Mouse (Mus musculus) thymus, adult 2 months (tissue): Measurements from ENCODE around the gene Tagln3. TPM values are rescaled to one million over a fixed set of nuclear protein-coding genes. Genes with fewer than 3 reads are reported as not detected.

ENCODE experiments used
- DNase-seq: peaks from one replicate; pipeline ENCODE4 v3.0.0; 2021
- H3K27ac ChIP-seq: fragments of 200-500 bp; 2 replicates; pipeline ENCODE4 v1.5.1; 2012; ENCODE audit warnings: low read length, control low read depth; ENCODE audit not compliant: control insufficient read depth, insufficient read depth
- H3K27me3 ChIP-seq: fragments of 200-500 bp; 2 replicates; pipeline ENCODE4 v1.6.1; 2012; ENCODE audit warnings: mild to moderate bottlenecking, low read length, moderate library complexity, mixed read lengths; ENCODE audit not compliant: control insufficient read depth, insufficient read depth
- H3K36me3 ChIP-seq: fragments of 200-500 bp; 2 replicates; pipeline ENCODE4 v1.6.1; 2012; ENCODE audit warnings: mild to moderate bottlenecking, low read length, moderate library complexity; ENCODE audit not compliant: control insufficient read depth, insufficient read depth
- H3K4me1 ChIP-seq: fragments of 200-500 bp; replicated peaks from 2 replicates; pipeline ENCODE4 v1.6.1; 2012; ENCODE audit warnings: low read length; ENCODE audit not compliant: control insufficient read depth, insufficient read depth
- H3K4me3 ChIP-seq: fragments of 200-500 bp; 2 replicates; pipeline ENCODE4 v1.5.1; 2012; ENCODE audit warnings: mild to moderate bottlenecking, low read length, control low read depth, moderate library complexity; ENCODE audit not compliant: control insufficient read depth, insufficient read depth
- CTCF ChIP-seq: fragments of 200-500 bp; IDR thresholded peaks from 2 replicates; pipeline ENCODE4 v1.5.1; 2012; ENCODE audit warnings: mild to moderate bottlenecking, control low read depth, low read length, moderate library complexity, borderline replicate concordance; ENCODE audit not compliant: control insufficient read depth, poor library complexity, insufficient read depth; ENCODE audit errors: extremely low read depth
- POLR2A ChIP-seq: fragments of 200-500 bp; IDR thresholded peaks from 2 replicates; pipeline ENCODE4 v1.6.1; 2012; ENCODE audit warnings: mild to moderate bottlenecking, low read length, control low read depth, moderate library complexity; ENCODE audit not compliant: control insufficient read depth, poor library complexity, insufficient read depth; ENCODE audit errors: extremely low read depth
- WGBS: fragments of 180-500 bp; shearing (Covaris S2); methylation state at CpG from one replicate; pipeline ENCODE4 v1.1.7; 2018; 5-methylcytosine and 5-hydroxymethylcytosine counted together
- polyA plus RNA-seq: library from polyadenylated mRNA; depleted of rRNA; stranded (reverse); fragments of >200 nt; gene quantifications from 2 replicates; pipeline ENCODE4 v1.2.3, GENCODE M21; 2012

Gene Tagln3
- polyA plus RNA-seq, 1 experiment = 1.2 TPM

- Histone ChIP-seq H3K27ac (no peak overlapping the region), H3K36me3 (no peaks in the 10 kb centered on the region), H3K27me3 (no peaks in the 10 kb centered on the region; the same call in 1 of the 2 replicates), H3K4me1 (peaks cover 11% of the 10 kb centered on the region), H3K4me3 (no peak overlapping the region)
- TF ChIP-seq POLR2A (no peak), CTCF (no peak)
- WGBS = 74% methylated on average over 3 of the region's 3 CpGs
- no peak for DNase-seq
Observed at GRCm38 (mm10) chr16:45722460-45722951, 1.9 kb downstream of the Tagln3 start.

- DNase-seq = no peak
- no peak overlapping the region for H3K4me3 ChIP-seq
- no peak overlapping the region for H3K27ac ChIP-seq
- H3K36me3 ChIP-seq = no peaks in the 10 kb centered on the region
- WGBS = 92% methylated on average over 10 of the region's 10 CpGs
- H3K4me1 ChIP-seq = peaks cover 11% of the 10 kb centered on the region
- TF ChIP-seq CTCF (no peak), POLR2A (no peak)
- H3K27me3 ChIP-seq = no peaks in the 10 kb centered on the region; the same call in 1 of the 2 replicates
Observed at GRCm38 (mm10) chr16:45720022-45720630, 4.3 kb downstream of the Tagln3 start.

GRCm38 (mm10) chr16:45718296-45718695, 6.1 kb downstream of the Tagln3 start:
- no peaks in the 10 kb centered on the region for H3K4me1 ChIP-seq
- H3K27me3 ChIP-seq = no peaks in the 10 kb centered on the region
- TF ChIP-seq POLR2A (no peak), CTCF (no peak)
- no peaks in the 10 kb centered on the region for H3K36me3 ChIP-seq
- H3K4me3 ChIP-seq = no peak overlapping the region
- no peak overlapping the region for H3K27ac ChIP-seq
- WGBS = 95% methylated on average over 4 of the region's 4 CpGs
- no peak for DNase-seq

GRCm38 (mm10) chr16:45714489-45715150, 9.8 kb downstream of the Tagln3 start:
- DNase-seq = no peak
- H3K27me3 ChIP-seq = no peaks in the 10 kb centered on the region
- H3K36me3 ChIP-seq = no peaks in the 10 kb centered on the region
- H3K27ac ChIP-seq = no peak overlapping the region
- H3K4me1 ChIP-seq = no peaks in the 10 kb centered on the region
- TF ChIP-seq POLR2A = no peak
- no peak for TF ChIP-seq CTCF
- H3K4me3 ChIP-seq = no peak overlapping the region
- 85% methylated on average over 5 of the region's 5 CpGs for WGBS

- Histone ChIP-seq H3K4me1 (no peaks in the 10 kb centered on the region), H3K27me3 (no peaks in the 10 kb centered on the region), H3K27ac (no peak overlapping the region), H3K36me3 (no peaks in the 10 kb centered on the region), H3K4me3 (no peak overlapping the region)
- TF ChIP-seq POLR2A (no peak), CTCF (no peak)
- no peak for DNase-seq
- 83% methylated on average over 1 of the region's 1 CpGs for WGBS
Observed at GRCm38 (mm10) chr16:45713878-45714277, 10.5 kb downstream of the Tagln3 start.

- H3K27me3 ChIP-seq = no peaks in the 10 kb centered on the region
- H3K27ac ChIP-seq = no peak overlapping the region
- TF ChIP-seq CTCF = no peak
- TF ChIP-seq POLR2A = no peak
- no peak for DNase-seq
- 91% methylated on average over 5 of the region's 5 CpGs for WGBS
- H3K36me3 ChIP-seq = no peaks in the 10 kb centered on the region
- no peak overlapping the region for H3K4me3 ChIP-seq
- H3K4me1 ChIP-seq = no peaks in the 10 kb centered on the region
Observed at GRCm38 (mm10) chr16:45713261-45713660, 11.1 kb downstream of the Tagln3 start.

- 73% methylated on average over 7 of the region's 7 CpGs for WGBS
- TF ChIP-seq CTCF (no peak), POLR2A (no peak)
- Histone ChIP-seq H3K36me3 (no peaks in the 10 kb centered on the region), H3K27me3 (no peaks in the 10 kb centered on the region), H3K4me3 (no peak overlapping the region), H3K4me1 (no peaks in the 10 kb centered on the region), H3K27ac (no peak overlapping the region)
- no peak for DNase-seq
Observed at GRCm38 (mm10) chr16:45711263-45711662, 13.1 kb downstream of the Tagln3 start.
